Mouse (Mus musculus) cerebellum, adult 18-20 months (tissue): ENCODE data around the gene Tulp4.
"Not testable (repeated sequence)": the region's sequence is repeated elsewhere in the genome, so short reads cannot be mapped to it uniquely, and the experiment has no call there.

Experiments used
- DNase-seq, 2 experiments: peaks; one replicate each; pipeline ENCODE4 v3.0.0; 2021

Tulp4 gene

DNA sequence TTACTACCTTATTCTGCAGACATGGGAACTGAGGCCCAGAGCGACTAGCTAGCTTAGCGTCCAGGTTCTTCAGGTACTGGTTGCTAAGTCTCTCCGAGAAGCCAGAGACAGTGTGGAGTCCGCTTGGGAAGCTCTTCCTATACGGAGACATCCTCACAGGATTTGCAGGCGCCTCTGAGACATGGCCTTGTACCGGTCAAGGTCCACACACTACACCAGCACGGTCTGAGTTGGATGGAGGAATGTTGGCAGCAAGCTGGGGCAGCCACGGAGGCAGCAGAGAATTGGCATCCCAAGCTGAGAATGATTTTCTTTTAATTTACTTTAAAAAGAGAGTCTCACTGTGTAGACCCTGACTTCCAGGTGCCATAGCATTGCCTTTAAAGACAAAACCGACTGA is 176.9 kb downstream of the Tulp4 start:
- DNase-seq = not testable (repeated sequence)

DNA sequence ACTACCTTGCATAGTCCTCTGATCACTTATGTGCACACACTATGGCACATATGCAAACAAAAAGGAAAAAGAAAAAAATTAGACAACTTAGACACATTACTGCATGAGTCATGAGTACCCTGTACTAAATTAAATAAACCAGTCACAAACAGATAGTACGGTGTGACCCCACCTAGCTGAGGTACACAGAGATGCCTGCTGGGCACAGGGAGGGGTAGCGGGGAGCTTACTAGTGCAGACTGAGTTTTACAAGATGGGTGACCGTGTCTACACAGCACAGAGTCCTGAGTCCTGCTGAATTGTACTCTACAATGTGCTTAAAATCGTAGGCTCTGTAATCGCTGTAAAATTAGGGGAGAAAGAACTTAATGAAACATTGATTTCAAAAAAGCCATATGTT is 179.9 kb downstream of the Tulp4 start:
- DNase-seq = not testable (repeated sequence)

DNA sequence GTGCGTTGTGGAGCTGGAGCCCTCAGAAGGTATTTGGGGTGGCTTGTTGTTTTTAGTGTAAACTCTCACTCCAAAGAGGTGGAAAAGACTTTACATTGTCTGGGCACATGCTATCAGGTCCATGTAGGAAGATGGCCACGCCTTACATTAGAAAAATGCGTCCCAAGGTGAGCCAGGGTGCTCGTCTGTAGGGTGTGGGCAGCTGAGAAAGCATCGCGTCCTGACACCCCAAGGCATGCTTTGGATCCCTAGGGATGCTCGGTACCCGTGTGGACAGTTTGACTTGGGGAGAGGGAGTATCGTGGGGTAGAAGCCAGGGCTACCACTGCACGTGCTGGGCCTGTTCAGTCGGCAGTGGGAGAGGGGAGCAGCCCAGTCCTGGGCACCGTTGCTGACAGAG is 182.8 kb downstream of the Tulp4 start:
- DNase-seq = not testable (repeated sequence)

DNA sequence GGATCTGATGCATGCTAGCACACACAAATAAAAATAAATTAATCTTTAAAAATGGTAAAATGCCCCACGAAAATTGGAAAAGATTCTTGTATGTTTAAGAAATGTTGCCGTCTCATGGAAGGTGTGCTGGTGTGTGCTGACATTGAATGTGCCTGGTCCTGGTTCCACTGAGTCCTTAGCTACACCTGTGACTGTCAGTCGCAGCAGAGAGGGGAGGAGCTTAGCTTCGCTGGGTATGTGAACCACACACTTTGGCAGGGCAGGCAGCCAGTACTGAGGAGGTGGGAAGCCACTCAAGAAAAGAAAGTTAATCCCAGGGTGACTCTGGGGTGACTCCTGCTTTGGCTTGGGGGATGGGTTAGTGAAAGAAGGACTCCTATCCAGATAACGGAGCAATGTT is 187.6 kb downstream of the Tulp4 start:
- not testable (repeated sequence) for DNase-seq

DNA sequence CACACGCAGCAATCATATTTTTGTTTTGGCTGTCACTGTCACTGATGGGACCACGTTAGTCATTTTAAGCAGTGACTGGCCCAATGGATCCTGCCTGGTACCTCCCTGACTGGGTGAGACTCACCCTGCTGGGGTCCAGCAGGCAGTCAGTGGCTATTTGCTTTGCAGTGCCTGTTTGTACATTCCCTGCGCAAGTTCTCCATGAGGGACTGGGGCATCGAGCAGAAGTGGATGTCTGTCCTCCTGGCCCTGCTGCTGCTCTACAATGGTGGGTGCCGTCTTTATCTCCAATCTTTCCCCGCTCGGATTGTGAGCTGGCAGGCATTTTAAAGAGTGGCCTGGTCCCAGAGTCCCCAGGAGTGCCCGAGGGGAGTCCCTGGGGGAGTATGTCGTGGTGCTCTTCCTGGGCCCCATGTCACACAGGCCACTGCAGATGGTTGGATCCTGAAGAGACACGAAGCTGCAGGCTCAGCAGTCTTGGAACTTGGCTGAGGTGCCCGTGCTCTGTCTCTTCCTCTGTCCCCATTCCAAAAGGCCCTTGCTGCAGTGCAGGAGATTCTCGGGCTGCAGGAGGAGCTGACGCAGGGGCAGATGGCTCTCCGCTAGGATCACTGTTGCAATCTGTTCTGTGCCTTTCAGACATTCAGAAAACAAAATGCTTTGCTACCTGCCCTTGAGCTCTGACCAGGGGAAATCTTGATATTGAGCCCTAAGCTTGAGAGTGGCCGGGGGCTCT is 191.0 kb downstream of the Tulp4 start:
- DNase-seq = peak; percentile 33 to 61

DNA sequence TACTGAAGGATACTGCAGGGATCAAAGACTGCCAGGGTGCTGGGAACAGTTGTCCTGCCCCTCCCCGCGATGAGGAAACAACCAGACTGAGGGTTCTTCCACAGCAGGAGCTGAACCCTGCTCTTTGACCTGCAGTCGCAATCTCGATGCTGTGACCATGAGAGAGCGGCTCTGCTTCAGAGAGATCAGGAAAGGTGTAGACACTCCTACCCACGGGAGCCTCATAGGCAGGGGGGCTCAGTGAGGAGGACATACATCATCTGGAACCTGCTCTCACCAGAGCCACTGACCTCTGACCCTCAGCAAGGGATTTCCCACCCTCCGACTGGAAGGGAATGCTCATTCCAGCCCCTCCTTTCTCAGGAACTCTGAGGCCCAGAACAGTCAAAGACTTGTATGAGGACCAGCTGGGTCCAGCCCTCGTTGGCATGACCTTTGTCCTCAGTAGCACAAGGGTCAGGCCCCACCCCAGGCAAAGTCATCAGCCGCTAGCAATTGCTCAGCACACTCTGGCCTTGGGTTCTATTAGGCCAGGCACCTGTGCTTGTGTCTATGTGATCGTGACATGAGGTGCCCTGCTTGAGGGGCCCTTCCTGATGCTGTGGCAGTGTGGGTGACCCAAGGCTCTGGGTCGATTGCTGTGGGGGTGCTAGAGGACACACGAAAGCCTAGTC is 194.1 kb downstream of the Tulp4 start:
- not testable (repeated sequence) for DNase-seq
